Mouse (Mus musculus): ENCODE measurements at regions not wholly inside any gene's neighbourhood (a gene's known extent, or its start where the extent isn't known, plus 50 kb on each side); places are given as distances from the start of the nearest gene placed in this dataset.

DNA sequence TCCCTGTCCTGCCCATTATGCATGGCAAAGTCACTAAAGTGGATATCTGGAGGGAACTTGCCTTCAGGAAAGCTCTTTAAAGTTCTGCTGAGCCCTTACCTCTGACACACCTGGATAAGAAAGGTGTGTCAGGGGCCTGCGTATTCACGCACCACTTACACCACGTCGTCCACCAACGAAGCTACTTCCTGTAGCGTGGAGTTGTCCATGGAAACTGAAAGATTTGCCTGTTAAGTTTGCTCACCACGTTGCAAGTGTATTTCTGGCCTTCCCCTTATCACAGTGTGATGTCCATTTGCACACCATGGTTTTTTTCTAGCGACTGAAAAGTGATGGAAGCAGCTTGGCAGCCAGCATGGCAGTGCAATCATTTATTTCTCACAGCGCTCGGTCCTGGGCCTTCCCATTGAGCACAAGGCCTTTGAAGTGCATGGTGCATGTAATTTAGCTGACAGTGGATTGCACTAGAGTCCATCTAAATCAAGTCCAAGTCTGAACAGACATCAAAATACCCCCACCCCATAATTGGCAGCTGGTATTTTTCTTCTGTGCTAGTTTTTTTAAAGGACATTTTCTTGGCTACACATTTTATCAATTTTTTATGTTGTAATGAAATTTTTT lies 210.3 kb downstream of the Nova1 start:
- dilution Hi-C loops (cut with MboI; ENCODE audit: extremely low pct_ligation_motif_present, extremely low pct_unique_long_range_greater_than_20kb, low sequenced_read_pairs), result no loop called here
- no peak for DNase-seq (ENCODE audit: extremely low read depth)
- TF ChIP-seq UBTF (IDR thresholded peaks at IDR 0.05; ENCODE audit: low read depth, low read length), result no peak
- no peak for TF ChIP-seq JUND (conservative IDR thresholded peaks at IDR 0.05; ENCODE audit: low read depth, low read length)
- TF ChIP-seq BHLHE40 (IDR thresholded peaks at IDR 0.05; ENCODE audit: low read depth, low read length), result no peak
- TF ChIP-seq RCOR1 (conservative IDR thresholded peaks at IDR 0.05; ENCODE audit: low read depth, low read length), result no peak
- TF ChIP-seq NELFE (IDR thresholded peaks at IDR 0.05; ENCODE audit: low read depth, low read length), result no peak
- TF ChIP-seq MEF2A (IDR thresholded peaks at IDR 0.05; ENCODE audit: borderline replicate concordance, low read depth, low read length), result no peak
- no peak for TF ChIP-seq MYC (IDR thresholded peaks at IDR 0.05; ENCODE audit: low read depth, low read length)
- TF ChIP-seq ELF1 (IDR thresholded peaks at IDR 0.05; ENCODE audit: low read depth, low read length), result no peak
- TF ChIP-seq USF2 (conservative IDR thresholded peaks at IDR 0.05; ENCODE audit: low read depth, low read length), result no peak
- no peak for TF ChIP-seq E2F4 (IDR thresholded peaks at IDR 0.05; ENCODE audit: insufficient replicate concordance, low read depth, low read length)
- TF ChIP-seq HCFC1 (IDR thresholded peaks at IDR 0.05; ENCODE audit: low read depth, low read length), result no peak
- no peak for TF ChIP-seq SMC3 (IDR thresholded peaks at IDR 0.05; ENCODE audit: low read depth, low read length)
- TF ChIP-seq NRF1 (IDR thresholded peaks at IDR 0.05; ENCODE audit: low read depth, low read length), result no peak
- no peak for TF ChIP-seq ZC3H11A (IDR thresholded peaks at IDR 0.05; ENCODE audit: low read depth, low read length)
- no peak for TF ChIP-seq POLR2A (IDR thresholded peaks at IDR 0.05; ENCODE audit: low read depth, low read length)
- no peak for TF ChIP-seq CHD1 (IDR thresholded peaks at IDR 0.05; ENCODE audit: low read depth, low read length)
- TF ChIP-seq MAZ (IDR thresholded peaks at IDR 0.05; ENCODE audit: low read depth, low read length), result no peak
- TF ChIP-seq TBP (conservative IDR thresholded peaks at IDR 0.05; ENCODE audit: low read depth, low read length), result no peak
- in situ Hi-C loops (cut with MboI; ENCODE audit: low pct_ligation_motif_present, low pct_unique_long_range_greater_than_20kb, low sequenced_read_pairs), result no loop called here
- no peak overlapping the region for H3K4me2 ChIP-seq (ENCODE audit: insufficient read depth, low read depth, poor library complexity, severe bottlenecking)
- H3K36me3 ChIP-seq (replicated peaks in 1 of 2; ENCODE audit: control insufficient read depth in 1 of 2, insufficient read depth in 1 of 2, low read length in 1 of 2), result no peaks in the 10 kb centered on the region
- peaks cover 9% of the 10 kb centered on the region for H3K9me3 ChIP-seq (replicated peaks; ENCODE audit: low read length)
- no peaks in the 10 kb centered on the region for H3K27me3 ChIP-seq (replicated peaks)
- no peaks in the 10 kb centered on the region for H3K79me2 ChIP-seq (replicated peaks; ENCODE audit: control insufficient read depth, extremely low read depth, insufficient read depth, poor library complexity, severe bottlenecking)
- no peak overlapping the region for H3K9ac ChIP-seq (ENCODE audit: insufficient read depth, low read depth)
- H3K4me1 ChIP-seq (ENCODE audit: control insufficient read depth in 1 of 2, insufficient read depth in 2 of 2), result no peaks in the 10 kb centered on the region
- no peak overlapping the region for H3K4me3 ChIP-seq (replicated peaks in 1 of 3; ENCODE audit: low read depth in 2 of 3, low read length in 2 of 3, poor library complexity in 1 of 3)
- no peak overlapping the region for H3K27ac ChIP-seq (ENCODE audit: insufficient read depth, low read depth)

DNA sequence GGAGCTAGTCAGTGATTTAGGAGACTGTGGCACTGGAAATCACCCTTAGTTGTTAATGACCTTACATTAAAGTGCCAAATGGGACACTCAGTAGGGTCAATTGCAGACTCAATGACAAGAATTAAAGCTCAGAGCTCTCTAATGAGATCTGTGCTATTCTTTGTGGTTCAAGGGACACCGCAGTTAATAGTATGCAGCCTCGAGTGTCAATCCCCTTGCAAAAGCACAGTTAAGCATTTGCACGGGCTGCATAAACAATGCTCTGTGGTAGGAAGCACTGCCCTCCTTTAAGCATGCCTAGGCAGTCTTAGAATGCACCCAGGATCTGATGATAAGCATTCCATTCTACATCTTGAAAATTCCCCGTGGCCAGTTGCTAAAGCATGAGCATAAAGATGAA lies 221.5 kb downstream of the Nova1 start:
- in situ Hi-C loops (cut with MboI; ENCODE audit: low pct_ligation_motif_present, low pct_unique_long_range_greater_than_20kb, low sequenced_read_pairs) (no loop called here), dilution Hi-C loops (cut with MboI; ENCODE audit: extremely low pct_ligation_motif_present, extremely low pct_unique_long_range_greater_than_20kb, low sequenced_read_pairs) (no loop called here)
- TF ChIP-seq IRF4 (IDR thresholded peaks at IDR 0.05; ENCODE audit: low read depth, low read length) (no peak), ZMIZ1 (IDR thresholded peaks at IDR 0.05; ENCODE audit: low read depth, low read length) (no peak), UBTF (IDR thresholded peaks at IDR 0.05; ENCODE audit: low read depth, low read length) (no peak), RAD21 (IDR thresholded peaks at IDR 0.05; ENCODE audit: low read depth, low read length) (no peak), CHD1 (IDR thresholded peaks at IDR 0.05; ENCODE audit: low read depth, low read length) (no peak), POLR2AphosphoS2 (IDR thresholded peaks at IDR 0.05; ENCODE audit: low read depth, low read length) (no peak), EP300 (IDR thresholded peaks at IDR 0.05; ENCODE audit: low read length) (no peak), BHLHE40 (IDR thresholded peaks at IDR 0.05; ENCODE audit: low read depth, low read length) (no peak), SMC3 (IDR thresholded peaks at IDR 0.05; ENCODE audit: low read depth, low read length) (no peak), HCFC1 (IDR thresholded peaks at IDR 0.05; ENCODE audit: low read depth, low read length) (no peak), MXI1 (IDR thresholded peaks at IDR 0.05; ENCODE audit: low read depth, low read length) (no peak), PAX5 (IDR thresholded peaks at IDR 0.05; ENCODE audit: low read length) (no peak), JUN (IDR thresholded peaks at IDR 0.05; ENCODE audit: insufficient read depth, low read depth, low read length) (no peak), MAFK (IDR thresholded peaks at IDR 0.05; ENCODE audit: insufficient replicate concordance, low read length) (no peak), MYC (IDR thresholded peaks at IDR 0.05; ENCODE audit: low read depth, low read length) (no peak), USF1 (IDR thresholded peaks at IDR 0.05; ENCODE audit: low read depth, low read length) (no peak), NRF1 (IDR thresholded peaks at IDR 0.05; ENCODE audit: low read depth, low read length) (no peak), E2F4 (IDR thresholded peaks at IDR 0.05; ENCODE audit: insufficient replicate concordance, low read depth, low read length) (no peak), POLR2A (IDR thresholded peaks at IDR 0.05; ENCODE audit: low read depth, low read length) (no peak), CTCF (conservative IDR thresholded peaks at IDR 0.05 in 1 of 2, IDR thresholded peaks at IDR 0.05 in 1 of 2; ENCODE audit: low read depth in 2 of 2, low read length in 2 of 2) (no peak)

More for the DNA sequence above, 221.5 kb downstream of the Nova1 start:
- Histone ChIP-seq H3K36me3 (replicated peaks in 1 of 2; ENCODE audit: control insufficient read depth in 1 of 2, insufficient read depth in 1 of 2, low read length in 1 of 2) (no peaks in the 10 kb centered on the region), H3K79me2 (replicated peaks; ENCODE audit: control insufficient read depth, extremely low read depth, insufficient read depth, poor library complexity, severe bottlenecking) (no peaks in the 10 kb centered on the region), H3K9ac (ENCODE audit: insufficient read depth, low read depth) (no peak overlapping the region), H3K27me3 (replicated peaks) (no peaks in the 10 kb centered on the region), H3K4me2 (ENCODE audit: insufficient read depth, low read depth, poor library complexity, severe bottlenecking) (no peak overlapping the region), H3K9me3 (replicated peaks; ENCODE audit: low read length) (no peaks in the 10 kb centered on the region), H3K4me3 (replicated peaks in 1 of 3; ENCODE audit: low read depth in 2 of 3, low read length in 2 of 3, poor library complexity in 1 of 3) (no peak overlapping the region), H3K4me1 (ENCODE audit: control insufficient read depth in 1 of 2, insufficient read depth in 2 of 2) (no peaks in the 10 kb centered on the region), H3K27ac (ENCODE audit: insufficient read depth, low read depth) (no peak overlapping the region)
- no peak for DNase-seq (ENCODE audit: extremely low read depth)

Measured in CH12.LX (cell line).